Mouse (Mus musculus) olfactory bulb, adult 2 months (tissue): Measurements from ENCODE around the gene Mfsd4a. TPM values are rescaled to one million over a fixed set of nuclear protein-coding genes. Genes with fewer than 3 reads are reported as not detected.

Experiments used
- H3K27ac ChIP-seq: fragments of 200-500 bp; 2 replicates; pipeline ENCODE4 v1.5.1; 2012; ENCODE audit warnings: low read depth, low read length; ENCODE audit not compliant: insufficient read depth
- H3K4me1 ChIP-seq: fragments of 200-500 bp; 2 replicates; pipeline ENCODE4 v1.6.1; 2012; ENCODE audit warnings: low read length; ENCODE audit not compliant: control insufficient read depth, insufficient read depth
- H3K4me3 ChIP-seq: fragments of 200-500 bp; 2 replicates; pipeline ENCODE4 v1.5.1; 2012; ENCODE audit warnings: mild to moderate bottlenecking, low read depth, low read length, moderate library complexity; ENCODE audit not compliant: insufficient read depth
- CTCF ChIP-seq: fragments of 200-500 bp; IDR thresholded peaks from 2 replicates; pipeline ENCODE4 v1.5.1; 2012; ENCODE audit warnings: low read depth, mild to moderate bottlenecking, low read length, moderate library complexity; ENCODE audit not compliant: insufficient read depth
- POLR2A ChIP-seq: fragments of 200-500 bp; IDR thresholded peaks from 2 replicates; pipeline ENCODE4 v1.6.1; 2012; ENCODE audit warnings: mild to moderate bottlenecking, low read depth, low read length, moderate library complexity; ENCODE audit not compliant: insufficient read depth
- WGBS: fragments of 180-500 bp; shearing (Covaris S2); methylation state at CpG from one replicate; pipeline ENCODE4 v1.1.7; 2018; 5-methylcytosine and 5-hydroxymethylcytosine counted together
- polyA plus RNA-seq: library from polyadenylated mRNA; stranded (reverse); fragments of >200 nt; gene quantifications from 2 replicates; pipeline ENCODE4 v1.2.4, GENCODE M21; 2012; ENCODE audit warnings: low replicate concordance; ENCODE audit not compliant: missing spikeins, insufficient read depth, insufficient read length

Mfsd4a gene
- polyA plus RNA-seq, 1 experiment = not detected

DNA sequence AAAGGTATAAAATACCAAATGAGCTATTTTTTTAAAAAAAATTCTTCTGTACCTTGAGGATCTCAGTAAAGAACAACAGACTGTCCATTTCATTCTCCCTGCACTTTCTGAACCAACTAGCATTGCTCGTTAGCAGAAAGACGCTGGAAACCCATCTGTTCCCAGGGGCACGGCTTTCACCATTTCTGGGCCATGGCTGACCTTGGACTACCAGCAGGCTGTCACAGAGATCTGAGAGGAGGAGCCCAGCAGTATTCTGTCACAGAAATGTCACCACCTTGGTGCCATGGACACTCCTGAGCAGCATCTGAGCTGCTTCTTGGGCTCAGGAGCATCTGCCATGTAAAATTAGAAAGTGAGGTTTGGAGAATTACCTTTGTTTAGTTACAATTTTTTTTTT, 30.1 kb downstream of the Mfsd4a start:
- no peak for TF ChIP-seq POLR2A
- TF ChIP-seq CTCF = no peak
- 74% methylated on average over 3 of the region's 3 CpGs for WGBS
- H3K4me1 ChIP-seq = no peaks in the 10 kb centered on the region; the same call in 1 of the 2 replicates
- no peak overlapping the region for H3K27ac ChIP-seq
- H3K4me3 ChIP-seq = no peak overlapping the region

DNA sequence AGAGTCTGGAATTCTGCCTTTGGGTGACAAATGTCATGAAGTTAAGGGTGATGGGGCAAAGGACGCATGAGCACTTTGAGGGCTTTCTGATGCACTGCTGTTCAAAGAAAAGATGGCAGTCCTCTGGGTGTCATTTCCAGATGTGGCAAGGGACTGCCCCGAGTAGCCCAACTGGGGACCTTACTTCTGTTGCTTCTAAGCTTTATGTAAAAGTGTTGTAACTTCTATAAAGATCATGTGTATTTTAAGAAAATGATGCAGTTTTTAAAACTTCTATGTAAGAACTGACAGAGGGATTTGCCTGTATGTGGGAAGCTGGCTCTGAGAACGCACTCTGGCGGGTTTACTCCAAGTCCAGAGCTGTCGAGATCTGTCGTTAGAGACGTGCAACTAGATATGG, 35.7 kb downstream of the Mfsd4a start:
- H3K4me1 ChIP-seq = no peaks in the 10 kb centered on the region
- H3K27ac ChIP-seq = no peak overlapping the region
- 89% methylated on average over 7 of the region's 7 CpGs for WGBS
- TF ChIP-seq CTCF (no peak), POLR2A (no peak)
- H3K4me3 ChIP-seq = no peak overlapping the region

- Histone ChIP-seq H3K4me1 (no peaks in the 10 kb centered on the region), H3K27ac (no peak overlapping the region), H3K4me3 (no peak overlapping the region)
- 82% methylated on average over 2 of the region's 2 CpGs for WGBS
- TF ChIP-seq POLR2A (no peak), CTCF (no peak)
Measured at GRCm38 (mm10) chr1:132030574-132030973, 37.3 kb downstream of the Mfsd4a start.

DNA sequence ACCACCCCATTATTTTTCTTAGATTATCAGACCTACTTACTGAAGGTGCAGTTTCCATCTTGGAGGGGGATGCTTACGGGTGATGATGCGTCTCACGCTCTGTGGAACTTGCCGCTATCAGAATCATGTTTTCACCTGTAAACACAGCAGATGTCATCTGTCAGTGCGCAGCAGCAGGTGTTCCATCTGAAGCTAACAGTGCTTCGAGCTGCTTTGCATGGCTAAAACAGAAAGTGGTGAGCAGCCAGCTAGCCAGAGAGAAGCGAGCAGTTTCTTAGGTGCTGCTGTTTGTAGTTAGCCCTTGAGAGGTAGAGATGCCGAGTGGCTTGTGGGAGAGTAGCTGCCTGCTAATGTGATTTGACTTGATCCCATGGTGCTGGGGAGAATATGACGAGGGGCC, 39.4 kb downstream of the Mfsd4a start:
- Histone ChIP-seq H3K27ac (no peak overlapping the region), H3K4me1 (no peaks in the 10 kb centered on the region), H3K4me3 (no peak overlapping the region)
- 85% methylated on average over 9 of the region's 9 CpGs for WGBS
- no peak for TF ChIP-seq CTCF
- TF ChIP-seq POLR2A = no peak

DNA sequence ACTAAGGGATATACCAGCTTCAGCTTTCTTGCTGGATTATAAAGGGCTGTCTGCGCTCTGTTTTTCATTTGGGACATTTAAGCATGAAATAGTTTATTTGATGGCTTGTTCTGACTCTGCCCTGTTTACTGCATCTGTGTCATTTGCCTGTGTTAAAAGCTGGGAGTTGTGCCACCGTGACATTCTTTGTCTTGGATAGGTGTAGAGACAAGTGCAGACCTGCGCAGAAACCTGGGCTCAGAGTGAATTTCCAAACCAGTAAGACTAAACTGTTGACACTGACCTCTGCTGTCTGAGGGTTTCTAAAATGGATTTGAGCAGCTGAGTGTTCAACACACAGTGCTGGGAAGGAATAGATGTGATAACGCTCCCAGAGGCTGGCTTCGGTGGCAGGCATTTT, 39.9 kb downstream of the Mfsd4a start:
- Histone ChIP-seq H3K27ac (no peak overlapping the region), H3K4me3 (no peak overlapping the region), H3K4me1 (no peaks in the 10 kb centered on the region)
- no peak for TF ChIP-seq CTCF
- no peak for TF ChIP-seq POLR2A
- 92% methylated on average over 5 of the region's 5 CpGs for WGBS

- no peaks in the 10 kb centered on the region for H3K4me1 ChIP-seq
- WGBS = 61% methylated on average over 11 of the region's 11 CpGs
- H3K4me3 ChIP-seq = no peak overlapping the region
- no peak overlapping the region for H3K27ac ChIP-seq
- no peak for TF ChIP-seq POLR2A
- no peak for TF ChIP-seq CTCF
Measured at GRCm38 (mm10) chr1:132026925-132027646, 40.8 kb downstream of the Mfsd4a start.

GRCm38 (mm10) chr1:132022107-132022506, 45.8 kb downstream of the Mfsd4a start:
- H3K27ac ChIP-seq = no peak overlapping the region
- no peak for TF ChIP-seq CTCF
- no peak for TF ChIP-seq POLR2A
- no peaks in the 10 kb centered on the region for H3K4me1 ChIP-seq
- H3K4me3 ChIP-seq = no peak overlapping the region
- 86% methylated on average over 3 of the region's 3 CpGs for WGBS

- WGBS = 96% methylated on average over 7 of the region's 7 CpGs
- TF ChIP-seq POLR2A (no peak), CTCF (no peak)
- Histone ChIP-seq H3K4me3 (no peak overlapping the region), H3K27ac (no peak overlapping the region), H3K4me1 (no peaks in the 10 kb centered on the region)
Measured at GRCm38 (mm10) chr1:132019876-132020275, 48.0 kb downstream of the Mfsd4a start.

GRCm38 (mm10) chr1:132016691-132017090, 51.2 kb downstream of the Mfsd4a start:
- 100% methylated on average over 1 of the region's 1 CpGs for WGBS
- no peaks in the 10 kb centered on the region for H3K4me1 ChIP-seq
- no peak overlapping the region for H3K4me3 ChIP-seq
- no peak overlapping the region for H3K27ac ChIP-seq
- no peak for TF ChIP-seq CTCF
- no peak for TF ChIP-seq POLR2A
